Mouse (Mus musculus): ENCODE results near the gene Vpreb2.
"Not testable (repeated sequence)": the region's sequence is repeated elsewhere in the genome, so short reads cannot be mapped to it uniquely, and the experiment has no call there.

Gene Vpreb2

DNA sequence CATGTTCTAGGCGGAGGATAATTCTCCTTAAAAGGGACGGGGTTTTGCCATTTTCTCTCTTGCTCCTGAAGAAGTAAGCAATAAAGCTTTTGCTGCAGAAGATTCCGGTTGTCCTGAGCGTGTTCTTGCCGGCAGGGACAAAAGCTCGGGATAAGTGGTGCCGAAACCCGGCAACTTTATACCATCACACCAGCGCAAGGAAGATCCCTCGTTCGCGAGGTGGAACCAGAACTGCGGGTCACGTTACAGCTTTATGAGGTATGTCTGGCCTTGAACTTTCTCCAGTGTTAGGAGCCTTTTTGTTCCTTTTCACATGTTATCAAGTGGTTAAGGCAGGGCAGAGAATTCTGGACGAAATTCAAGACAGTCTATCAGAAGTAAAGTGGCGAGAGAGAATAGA, 12.1 kb downstream of the Vpreb2 start:
- not testable (repeated sequence) for DNase-seq

DNA sequence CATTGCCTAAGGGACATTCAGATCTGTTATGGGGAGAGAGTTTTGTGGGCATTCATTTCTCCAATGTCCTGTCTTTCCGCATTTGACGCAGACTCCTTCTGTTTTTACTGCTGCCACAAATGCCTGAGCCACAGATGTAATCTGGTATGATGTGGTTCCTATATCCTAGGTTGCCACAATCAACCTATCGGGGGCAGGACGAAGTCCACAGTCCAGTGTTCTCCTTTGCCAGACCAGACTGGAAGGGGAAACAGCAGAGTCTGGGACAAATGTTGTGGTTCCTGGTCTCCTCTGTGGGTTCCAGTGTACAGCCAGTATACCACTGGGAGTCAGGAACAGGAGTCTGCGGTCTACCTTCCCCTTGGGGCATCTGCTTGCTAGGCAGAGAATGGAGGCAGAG, 19.4 kb downstream of the Vpreb2 start:
- DNase-seq, result peak in 1 of 2 experiments; percentile 20

GRCm38 (mm10) chr16:18004589-18004988, 24.4 kb downstream of the Vpreb2 start:
- DNase-seq, result no peak

GRCm38 (mm10) chr16:18007083-18007482, 26.9 kb downstream of the Vpreb2 start:
- DNase-seq, result no peak

- no peak for DNase-seq
Observed at GRCm38 (mm10) chr16:18011101-18011500, 30.9 kb downstream of the Vpreb2 start.

DNA sequence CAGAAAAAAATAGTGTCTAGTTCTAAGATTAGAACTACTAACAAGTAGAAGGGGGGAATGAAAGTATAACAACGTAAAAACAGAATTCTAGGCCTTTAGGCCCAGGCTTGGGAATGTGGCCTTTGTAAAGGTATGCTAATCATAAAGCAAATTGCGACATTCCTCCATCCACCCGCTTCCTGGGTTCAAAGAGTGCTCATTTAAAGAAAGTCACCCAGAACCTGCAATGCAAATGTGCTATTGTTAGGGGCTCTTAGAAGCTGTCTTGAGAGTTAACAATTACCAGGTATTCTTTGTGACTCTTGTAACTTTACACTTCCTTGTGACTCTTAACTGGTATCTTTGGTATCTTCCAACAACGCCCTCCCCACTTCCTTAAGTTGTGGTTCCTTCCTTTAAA, 36.3 kb downstream of the Vpreb2 start:
- DNase-seq, result not testable (repeated sequence)

DNA sequence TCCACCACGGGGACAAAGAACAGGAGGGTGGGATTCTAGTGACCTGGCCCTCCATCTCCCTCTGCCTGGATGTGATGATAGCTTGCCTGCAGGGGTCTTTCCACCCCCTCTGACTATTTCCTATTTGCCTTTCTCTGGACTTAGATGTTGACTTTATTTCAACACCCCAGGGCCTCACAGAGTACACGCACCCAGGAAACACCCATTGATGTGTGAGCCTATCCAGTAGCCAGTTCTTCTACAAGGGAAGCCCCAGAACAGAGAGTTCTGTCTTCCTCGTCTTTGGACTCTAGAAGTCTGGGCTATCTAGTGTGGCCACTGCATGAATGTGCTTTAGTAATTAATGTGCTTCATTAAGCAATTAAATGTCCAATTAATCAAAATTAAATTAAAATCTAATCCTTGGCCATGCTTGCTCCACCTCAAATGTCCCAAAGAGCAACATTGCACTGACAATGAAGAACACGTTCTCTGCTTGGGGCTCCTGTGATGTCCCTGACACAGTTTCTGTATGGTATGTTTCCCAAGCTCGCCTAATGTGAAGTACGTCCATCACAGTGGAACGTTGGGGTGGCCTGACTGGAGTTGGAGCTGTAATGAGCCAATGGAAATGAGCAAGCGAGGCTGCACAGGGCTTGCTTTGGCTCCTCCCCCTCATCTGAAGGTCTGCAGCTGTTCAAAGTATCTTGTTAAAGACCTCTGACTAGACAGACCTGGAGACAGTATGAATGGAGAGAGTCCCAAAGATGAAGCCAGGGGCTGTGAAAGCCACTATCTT, 42.7 kb downstream of the Vpreb2 start:
- no peak for DNase-seq

GRCm38 (mm10) chr16:18027371-18027770, 47.1 kb downstream of the Vpreb2 start:
- no peak for DNase-seq
